Mouse (Mus musculus): ENCODE data around the gene Hmcn2. TPM values are rescaled to one million over a fixed set of nuclear protein-coding genes. Genes with fewer than 3 reads are reported as not detected.

Hmcn2 gene
- polyA plus RNA-seq, 1 experiment from 2014 or later: 1.0 TPM

- Histone ChIP-seq H3K4me1 (replicated peaks; ENCODE audit: insufficient read depth, low read length) (no peaks in the 10 kb centered on the region), H3K36me3 (ENCODE audit: insufficient read depth, low read length) (peaks cover 21% of the 10 kb centered on the region), H3K4me3 (replicated peaks; ENCODE audit: low read depth, low read length) (no peak overlapping the region), H3K27ac (no peak overlapping the region), H3K9me3 (replicated peaks; ENCODE audit: low read length) (no peaks in the 10 kb centered on the region), H3K4me2 (ENCODE audit: low read length) (no peak overlapping the region), H3K27me3 (ENCODE audit: insufficient read depth, low read length) (no peaks in the 10 kb centered on the region), H3K9ac (ENCODE audit: low read depth, low read length) (no peak overlapping the region)
- no peak for ATAC-seq (replicated peaks; ENCODE audit: low FRiP score, low read depth)
- TF ChIP-seq CTCF (IDR thresholded peaks at IDR 0.05; ENCODE audit: low read depth): no peak
- no peak for DNase-seq (ENCODE audit: low spot score)
- 83% methylated on average over 5 of the region's 5 CpGs for WGBS
These were observed 29.7 kb upstream of the Hmcn2 start for GRCm38 (mm10) chr2:31284531-31284930.

- Histone ChIP-seq H3K4me3 (replicated peaks; ENCODE audit: low read depth, low read length) (no peak overlapping the region), H3K27me3 (ENCODE audit: insufficient read depth, low read length) (no peaks in the 10 kb centered on the region), H3K9ac (ENCODE audit: low read depth, low read length) (no peak overlapping the region), H3K4me2 (ENCODE audit: low read length) (no peak overlapping the region), H3K9me3 (replicated peaks; ENCODE audit: low read length) (no peaks in the 10 kb centered on the region), H3K4me1 (replicated peaks; ENCODE audit: insufficient read depth, low read length) (no peaks in the 10 kb centered on the region), H3K27ac (no peak overlapping the region), H3K36me3 (ENCODE audit: insufficient read depth, low read length) (peaks cover 11% of the 10 kb centered on the region; the same call in 1 of the 2 replicates)
- ATAC-seq (replicated peaks; ENCODE audit: low FRiP score, low read depth) (no peak), DNase-seq (ENCODE audit: low spot score) (peak; percentile 74)
- 8% methylated on average over 6 of the region's 6 CpGs for WGBS
- peak; percentile 100 for TF ChIP-seq CTCF (IDR thresholded peaks at IDR 0.05; ENCODE audit: low read depth)
These were observed 22.8 kb upstream of the Hmcn2 start for GRCm38 (mm10) chr2:31291421-31291820.

- WGBS: 0% methylated on average over 4 of the region's 4 CpGs
- no peak for ATAC-seq (replicated peaks; ENCODE audit: low FRiP score, low read depth)
- DNase-seq (ENCODE audit: low spot score): peak; percentile 73
- no peaks in the 10 kb centered on the region for H3K27me3 ChIP-seq (ENCODE audit: insufficient read depth, low read length)
- peaks cover 4% of the 10 kb centered on the region; the same call in 1 of the 2 replicates for H3K4me1 ChIP-seq (replicated peaks; ENCODE audit: insufficient read depth, low read length)
- H3K9ac ChIP-seq (ENCODE audit: low read depth, low read length): no peak overlapping the region
- H3K36me3 ChIP-seq (ENCODE audit: insufficient read depth, low read length): no peaks in the 10 kb centered on the region; the same call in 1 of the 2 replicates
- H3K4me2 ChIP-seq (ENCODE audit: low read length): no peak overlapping the region
- H3K4me3 ChIP-seq (replicated peaks; ENCODE audit: low read depth, low read length): no peak overlapping the region
- TF ChIP-seq CTCF (IDR thresholded peaks at IDR 0.05; ENCODE audit: low read depth): peak; percentile 88
- H3K9me3 ChIP-seq (replicated peaks; ENCODE audit: low read length): no peaks in the 10 kb centered on the region
- H3K27ac ChIP-seq: no peak overlapping the region
These were observed 19.2 kb upstream of the Hmcn2 start for GRCm38 (mm10) chr2:31294985-31295384.

DNA sequence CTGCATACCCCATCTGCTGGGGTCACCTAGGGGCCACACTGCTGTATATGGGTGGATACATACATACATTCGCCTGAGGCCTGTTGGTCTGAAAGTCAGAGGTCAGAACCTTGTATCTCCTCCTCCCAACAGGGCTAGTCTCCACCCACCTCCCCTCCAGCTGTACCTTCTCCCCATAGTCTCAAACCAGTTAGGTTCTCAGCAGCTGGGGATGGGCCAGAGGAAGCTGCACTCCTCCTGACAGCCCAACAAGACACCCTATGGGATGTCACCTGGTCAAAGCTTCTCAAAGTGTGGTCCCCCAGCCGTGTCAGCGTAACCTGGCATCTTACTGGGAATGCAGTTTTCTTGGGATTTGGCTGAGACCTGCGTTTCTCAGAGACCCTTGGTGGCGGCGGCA, 17.8 kb upstream of the Hmcn2 start:
- Histone ChIP-seq H3K4me1 (replicated peaks; ENCODE audit: insufficient read depth, low read length) (peaks cover 4% of the 10 kb centered on the region; the same call in 1 of the 2 replicates), H3K27me3 (ENCODE audit: insufficient read depth, low read length) (no peaks in the 10 kb centered on the region), H3K9ac (ENCODE audit: low read depth, low read length) (no peak overlapping the region), H3K27ac (no peak overlapping the region), H3K9me3 (replicated peaks; ENCODE audit: low read length) (no peaks in the 10 kb centered on the region), H3K4me3 (replicated peaks; ENCODE audit: low read depth, low read length) (no peak overlapping the region), H3K4me2 (ENCODE audit: low read length) (no peak overlapping the region), H3K36me3 (ENCODE audit: insufficient read depth, low read length) (no peaks in the 10 kb centered on the region; the same call in 1 of the 2 replicates)
- no peak for TF ChIP-seq CTCF (IDR thresholded peaks at IDR 0.05; ENCODE audit: low read depth)
- ATAC-seq (replicated peaks; ENCODE audit: low FRiP score, low read depth) (no peak; the same call in 1 of the 2 replicates), DNase-seq (ENCODE audit: low spot score) (no peak)
- WGBS: 82% methylated on average over 6 of the region's 6 CpGs

DNA sequence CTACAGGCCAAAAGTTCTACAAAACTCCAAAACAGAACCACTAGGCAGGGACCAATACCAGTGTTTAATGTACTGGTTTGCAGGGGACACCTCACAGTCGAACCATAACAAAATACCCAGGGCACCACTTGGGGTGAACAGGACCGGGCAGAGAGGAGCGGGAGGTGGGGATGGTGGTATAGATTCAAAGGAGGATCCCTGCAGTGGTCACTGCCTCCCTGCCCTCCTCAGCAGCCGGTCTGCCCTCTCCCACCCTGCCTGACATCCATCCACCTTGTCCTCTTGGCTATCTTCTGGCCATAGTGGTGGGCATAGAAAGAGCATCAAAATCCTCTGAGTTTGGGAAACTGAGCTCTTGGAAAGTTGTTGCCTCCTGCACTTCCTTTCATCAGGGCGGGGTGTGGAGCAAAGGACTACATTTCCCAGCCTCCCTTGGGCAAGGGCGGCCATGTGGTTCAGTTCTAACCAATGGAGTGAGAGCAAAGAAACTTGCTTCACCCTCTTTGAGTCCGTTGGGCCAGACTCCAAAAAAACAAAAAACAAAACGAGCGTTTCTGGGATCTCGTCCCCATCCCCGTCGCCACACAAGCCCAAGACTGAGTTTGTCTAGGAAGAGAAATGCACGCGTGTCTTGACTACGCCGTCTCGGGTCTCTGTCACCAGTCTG, 16.5 kb upstream of the Hmcn2 start:
- H3K27ac ChIP-seq: no peak overlapping the region
- no peaks in the 10 kb centered on the region for H3K9me3 ChIP-seq (replicated peaks; ENCODE audit: low read length)
- peak; percentile 85 for DNase-seq (ENCODE audit: low spot score)
- H3K4me1 ChIP-seq (replicated peaks; ENCODE audit: insufficient read depth, low read length): peaks cover 4% of the 10 kb centered on the region; the same call in 1 of the 2 replicates
- no peak for TF ChIP-seq CTCF (IDR thresholded peaks at IDR 0.05; ENCODE audit: low read depth)
- peak overlapping the region; percentile 45 for H3K4me3 ChIP-seq (replicated peaks; ENCODE audit: low read depth, low read length)
- peak overlapping the region; percentile 62 for H3K4me2 ChIP-seq (ENCODE audit: low read length)
- ATAC-seq (replicated peaks; ENCODE audit: low FRiP score, low read depth): peak; percentile 75; the same call in 1 of the 2 replicates
- peak overlapping the region; percentile 10; the same call in 1 of the 2 replicates for H3K9ac ChIP-seq (ENCODE audit: low read depth, low read length)
- H3K27me3 ChIP-seq (ENCODE audit: insufficient read depth, low read length): no peaks in the 10 kb centered on the region
- no peaks in the 10 kb centered on the region; the same call in 1 of the 2 replicates for H3K36me3 ChIP-seq (ENCODE audit: insufficient read depth, low read length)
- WGBS: 2% methylated on average over 17 of the region's 17 CpGs

GRCm38 (mm10) chr2:31298814-31299213, 15.4 kb upstream of the Hmcn2 start:
- 46% methylated on average over 4 of the region's 4 CpGs for WGBS
- H3K4me1 ChIP-seq (replicated peaks; ENCODE audit: insufficient read depth, low read length): peaks cover 4% of the 10 kb centered on the region; the same call in 1 of the 2 replicates
- H3K4me2 ChIP-seq (ENCODE audit: low read length): peak overlapping the region; percentile 62; the same call in 1 of the 2 replicates
- no peaks in the 10 kb centered on the region for H3K36me3 ChIP-seq (ENCODE audit: insufficient read depth, low read length)
- no peak for TF ChIP-seq CTCF (IDR thresholded peaks at IDR 0.05; ENCODE audit: low read depth)
- DNase-seq (ENCODE audit: low spot score): no peak
- no peaks in the 10 kb centered on the region for H3K27me3 ChIP-seq (ENCODE audit: insufficient read depth, low read length)
- ATAC-seq (replicated peaks; ENCODE audit: low FRiP score, low read depth): no peak
- no peak overlapping the region for H3K27ac ChIP-seq
- H3K9me3 ChIP-seq (replicated peaks; ENCODE audit: low read length): no peaks in the 10 kb centered on the region
- peak overlapping the region; percentile 10; the same call in 1 of the 2 replicates for H3K9ac ChIP-seq (ENCODE audit: low read depth, low read length)
- no peak overlapping the region; the same call in 1 of the 2 replicates for H3K4me3 ChIP-seq (replicated peaks; ENCODE audit: low read depth, low read length)
